Comparison of ENCODE assay signal across 21 mouse cellular contexts in the genomic region with DNA sequence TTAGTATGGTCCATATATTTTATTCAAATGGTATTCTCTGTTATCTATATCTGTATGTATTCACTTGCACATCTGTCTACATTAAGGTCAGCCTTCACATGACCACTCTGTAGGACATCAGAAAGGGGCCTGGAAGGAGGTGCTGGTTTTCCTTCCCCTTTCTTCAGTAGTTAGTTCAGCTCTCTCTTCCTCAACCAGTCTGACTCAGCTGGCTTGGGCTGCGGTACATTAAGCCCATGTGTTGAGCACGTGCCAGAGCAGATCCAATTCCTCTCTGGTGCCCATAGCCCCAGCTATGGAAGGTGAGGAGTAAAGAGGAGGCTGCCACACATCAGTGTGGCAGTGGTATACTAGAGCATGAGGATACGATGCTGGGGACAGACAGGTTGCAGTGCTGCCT. TPM values are rescaled to one million over a fixed set of nuclear protein-coding genes. Genes with fewer than 3 reads are reported as not detected.
DNase-seq lines count a peak whose midpoint lies in the region; ATAC-seq and TF ChIP-seq lines count a peak whose summit lies in the region.
"Had no signal": no experiment of that assay in that cellular context is flagged by ENCODE, and none has a peak within 500 bp of the region (broad histone marks: within the 10 kb centered on the region; RNA-seq: fewer than 3 reads in every experiment).

No protein-coding gene starts in this region.

- peaks cover 24% of the 10 kb centered on the region for H3K4me1 ChIP-seq in heart, embryonic 12.5 days (replicated peaks)
- H3K4me1 ChIP-seq in liver, postnatal 0 days (ENCODE audit: insufficient read depth) = no peaks in the 10 kb centered on the region
- H3K4me1 ChIP-seq in forebrain, embryonic 14.5 days (ENCODE audit: control insufficient read depth, insufficient read depth, low read length) = no peaks in the 10 kb centered on the region
- H3K4me1 ChIP-seq: limb, embryonic 13.5 days; neural tube, embryonic 12.5 days; stomach, embryonic 15.5 days had no signal

- no peak for TF ChIP-seq EP300 in liver, postnatal 0 days (IDR thresholded peaks at IDR 0.05; ENCODE audit: low read depth)

- no peaks in the 10 kb centered on the region for H3K27me3 ChIP-seq in heart, embryonic 12.5 days (replicated peaks)
- no peaks in the 10 kb centered on the region for H3K27me3 ChIP-seq in liver, postnatal 0 days (ENCODE audit: insufficient read depth, low read length)
- no peaks in the 10 kb centered on the region for H3K27me3 ChIP-seq in forebrain, embryonic 14.5 days (replicated peaks; ENCODE audit: control insufficient read depth, insufficient read depth, low read length)
- H3K27me3 ChIP-seq: limb, embryonic 13.5 days; neural tube, embryonic 12.5 days; stomach, embryonic 15.5 days had no signal

- no peak overlapping the region for H3K4me2 ChIP-seq in heart, embryonic 12.5 days
- no peak overlapping the region for H3K4me2 ChIP-seq in liver, postnatal 0 days (ENCODE audit: low read depth, low read length)
- H3K4me2 ChIP-seq in forebrain, embryonic 14.5 days (ENCODE audit: low read length) = no peak overlapping the region
- H3K4me2 ChIP-seq: limb, embryonic 13.5 days; neural tube, embryonic 12.5 days; stomach, embryonic 15.5 days had no signal

- 92% methylated on average over 3 of the region's 3 CpGs for WGBS in heart, embryonic 12.5 days
- 78% methylated on average over 3 of the region's 3 CpGs for WGBS in liver, postnatal 0 days (ENCODE audit: insufficient replicate concordance)
- WGBS in forebrain, embryonic 14.5 days = 99% methylated on average over 3 of the region's 3 CpGs

- peaks cover 62% of the 10 kb centered on the region for H3K36me3 ChIP-seq in heart, embryonic 12.5 days
- peaks cover 95% of the 10 kb centered on the region for H3K36me3 ChIP-seq in liver, postnatal 0 days (replicated peaks; ENCODE audit: insufficient read depth, low read length)
- peaks cover 77% of the 10 kb centered on the region for H3K36me3 ChIP-seq in forebrain, embryonic 14.5 days (ENCODE audit: control insufficient read depth, insufficient read depth, low read length)

- no peak for ATAC-seq in heart, embryonic 12.5 days (ENCODE audit: insufficient number of reproducible peaks, low FRiP score)
- peak; percentile 56; the same call in 1 of the 2 replicates for ATAC-seq in liver, postnatal 0 days
- no peak for ATAC-seq in forebrain, embryonic 14.5 days
- ATAC-seq: forebrain, embryonic 16.5 days; hindbrain, postnatal 0 days had no signal

- no peak overlapping the region for H3K4me3 ChIP-seq in heart, embryonic 12.5 days
- no peak overlapping the region for H3K4me3 ChIP-seq in liver, postnatal 0 days (ENCODE audit: low read depth, low read length)
- no peak overlapping the region for H3K4me3 ChIP-seq in forebrain, embryonic 14.5 days (ENCODE audit: low read depth, low read length)
- H3K4me3 ChIP-seq: limb, embryonic 13.5 days; neural tube, embryonic 12.5 days; stomach, embryonic 15.5 days had no signal

- no peak for TF ChIP-seq CTCF in liver, postnatal 0 days (IDR thresholded peaks at IDR 0.05; ENCODE audit: low read depth)

- H3K9ac ChIP-seq in heart, embryonic 12.5 days = no peak overlapping the region
- no peak overlapping the region for H3K9ac ChIP-seq in liver, postnatal 0 days (replicated peaks)
- no peak overlapping the region for H3K9ac ChIP-seq in forebrain, embryonic 14.5 days (ENCODE audit: low read length)
- H3K9ac ChIP-seq: limb, embryonic 13.5 days; neural tube, embryonic 12.5 days; stomach, embryonic 15.5 days had no signal

- no peak overlapping the region for H3K27ac ChIP-seq in heart, embryonic 12.5 days (ENCODE audit: poor library complexity, severe bottlenecking)
- no peak overlapping the region for H3K27ac ChIP-seq in liver, postnatal 0 days (ENCODE audit: low read depth)
- H3K27ac ChIP-seq in forebrain, embryonic 14.5 days (ENCODE audit: low read depth, low read length) = no peak overlapping the region
- H3K27ac ChIP-seq: limb, embryonic 13.5 days; neural tube, embryonic 12.5 days; stomach, embryonic 15.5 days had no signal

- peak; percentile 97 for DNase-seq in heart, adult 11 months
- DNase-seq in spleen, postnatal 36 days (ENCODE audit: low spot score in 2 of 2) = peak; percentile 56 to 59
- DNase-seq in spleen, postnatal 4 days (ENCODE audit: low spot score in 2 of 2) = no peak
- no peak for DNase-seq in liver, postnatal 0 days
- no peak for DNase-seq in embryo, embryonic 10 days (ENCODE audit: low spot score)
- no peak for DNase-seq in forebrain, embryonic 14.5 days (ENCODE audit: low spot score)
- DNase-seq in layer of hippocampus, postnatal 36 days = no peak
- DNase-seq: adrenal gland, postnatal 25 days; cerebellum, adult 2 months; heart, postnatal 10 days; kidney, adult 2 months; kidney, postnatal 4 days; lung, postnatal 14 days; midbrain, embryonic 14.5 days; thymus, postnatal 25 days had no signal

- H3K9me3 ChIP-seq in heart, embryonic 12.5 days (replicated peaks) = no peaks in the 10 kb centered on the region
- H3K9me3 ChIP-seq in liver, postnatal 0 days (ENCODE audit: low read length) = no peaks in the 10 kb centered on the region
- no peaks in the 10 kb centered on the region for H3K9me3 ChIP-seq in forebrain, embryonic 14.5 days (replicated peaks; ENCODE audit: control insufficient read depth, low read length)
- H3K9me3 ChIP-seq: limb, embryonic 13.5 days; neural tube, embryonic 12.5 days; stomach, embryonic 15.5 days had no signal

RNA-seq across cellular contexts. Expression of a gene that starts 47.6 kb away (rescaled TPM):
- polyA plus RNA-seq in heart, embryonic 12.5 days (2016; fragmentation: Nextera tagmentation; extraction: Ambion mirVana) = 0.95 and 1.3 TPM in 2 replicates
- not detected in 2 replicates for polyA plus RNA-seq in liver, postnatal 0 days (2015; fragmentation: Nextera tagmentation; extraction: Ambion mirVana)
- polyA plus RNA-seq in forebrain, embryonic 14.5 days (2014; fragmentation: Nextera tagmentation; extraction: Ambion mirVana) = 8.8 and 9.3 TPM in 2 replicates
- 10 to 100 TPM; 68.7 to 69.0 TPM for total RNA-seq in layer of hippocampus, postnatal 36 days (2021)

Comparison
In these comparisons a context has a peak if more than half of its experiments do, and no peak if none do; other contexts are left out.
1. DNase-seq: peak in heart, adult 11 months (single experiment) and spleen, postnatal 36 days (2 of 2); none in spleen, postnatal 4 days (0 of 2), liver, postnatal 0 days (single experiment), embryo, embryonic 10 days (single experiment), forebrain, embryonic 14.5 days (single experiment) and layer of hippocampus, postnatal 36 days (0 of 2).